Mouse (Mus musculus) megakaryocyte, embryonic 14.5 days (primary cell): ENCODE results near the gene Dusp10.

Experiments
- FLI1 ChIP-seq: IDR thresholded peaks from 2 replicates; pipeline ENCODE4 v1.6.1; 2012; ENCODE audit warnings: low read length, inconsistent platforms, mixed read lengths
- GATA1 ChIP-seq: IDR thresholded peaks from 3 replicates; pipeline ENCODE4 v1.6.1; 2012; ENCODE audit warnings: mixed read lengths, low read length, inconsistent platforms, borderline replicate concordance

GRCm38 (mm10) chr1:184034741-184035181 lies 21.7 kb downstream of the Dusp10 start:
- TF ChIP-seq GATA1 (no peak), FLI1 (no peak)
